Mouse (Mus musculus): ENCODE measurements at regions not wholly inside any gene's neighbourhood (a gene's known extent, or its start where the extent isn't known, plus 50 kb on each side); places are given as distances from the start of the nearest gene placed in this dataset.

DNA sequence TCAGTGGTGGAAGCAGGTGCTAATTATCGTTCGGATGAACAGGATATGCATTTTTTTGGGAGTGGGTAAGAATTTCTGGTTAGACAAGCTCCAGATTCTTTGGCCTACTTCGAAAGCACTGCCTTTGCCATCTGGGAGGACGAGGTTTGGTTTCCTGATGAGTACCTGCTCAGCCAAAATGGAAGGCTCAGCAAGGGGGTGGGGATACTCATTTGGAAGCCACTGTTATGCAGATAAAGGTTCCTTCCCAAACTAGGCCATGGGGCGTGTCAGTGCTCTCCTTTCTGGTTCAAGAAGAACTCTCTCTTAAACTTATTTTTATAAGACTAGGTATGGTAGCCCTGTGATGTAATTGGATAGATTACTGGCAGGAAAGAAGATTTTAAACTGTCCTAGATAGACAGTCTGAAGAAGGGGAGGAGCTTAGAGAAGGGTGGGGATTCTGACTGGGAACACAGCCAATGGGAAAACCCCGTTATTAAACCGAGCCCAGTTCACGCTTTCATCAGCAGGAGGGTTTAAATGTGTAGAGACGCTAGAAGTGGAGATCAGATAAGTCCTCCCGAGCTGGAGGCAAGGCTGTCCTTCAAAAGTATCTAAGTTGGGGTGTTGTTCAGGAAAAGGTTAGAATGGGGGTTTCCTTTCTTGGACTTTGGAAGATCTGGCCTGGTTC, 119.7 kb upstream of the Bmp2 start:
- TF ChIP-seq CTCF (IDR thresholded peaks at IDR 0.05; ENCODE audit: control insufficient read depth, insufficient read depth, insufficient replicate concordance, low read depth, low read length) (no peak), POLR2A (IDR thresholded peaks at IDR 0.05; ENCODE audit: control insufficient read depth, low read depth, low read length) (no peak)

All from testis, adult 2 months (tissue).